Mouse (Mus musculus): Measurements from ENCODE around the gene Tanc2. TPM values are rescaled to one million over a fixed set of nuclear protein-coding genes. Genes with fewer than 3 reads are reported as not detected.

Gene Tanc2
- polyA plus RNA-seq, 2 experiments: 0.66 to 0.89 TPM

- Histone ChIP-seq H3K9me3 (ENCODE audit: control insufficient read depth, low read length) (no peaks in the 10 kb centered on the region), H3K27me3 (ENCODE audit: control insufficient read depth, insufficient read depth, low read length) (no peaks in the 10 kb centered on the region), H3K4me1 (replicated peaks; ENCODE audit: control insufficient read depth in 2 of 2, insufficient read depth in 2 of 2, low read length in 1 of 2) (no peaks in the 10 kb centered on the region), H3K9ac (replicated peaks) (no peak overlapping the region), H3K4me2 (ENCODE audit: low read depth) (no peak overlapping the region), H3K4me3 (ENCODE audit: insufficient read depth in 1 of 2, low read depth in 2 of 2, low read length in 2 of 2) (no peak overlapping the region), H3K36me3 (replicated peaks; ENCODE audit: control insufficient read depth, insufficient read depth, low read depth) (no peaks in the 10 kb centered on the region), H3K27ac (no peak overlapping the region)
- DNase-seq (ENCODE audit: low read depth in 3 of 3, low spot score in 3 of 3): no peak
- TF ChIP-seq EP300 (IDR thresholded peaks at IDR 0.05; ENCODE audit: low read depth): no peak
- no peak for TF ChIP-seq CTCF (IDR thresholded peaks at IDR 0.05; ENCODE audit: low read depth)
- ATAC-seq (ENCODE audit: insufficient read depth): no peak
These were observed 12.6 kb upstream of the Tanc2 start for GRCm38 (mm10) chr11:105577211-105577610.

DNA sequence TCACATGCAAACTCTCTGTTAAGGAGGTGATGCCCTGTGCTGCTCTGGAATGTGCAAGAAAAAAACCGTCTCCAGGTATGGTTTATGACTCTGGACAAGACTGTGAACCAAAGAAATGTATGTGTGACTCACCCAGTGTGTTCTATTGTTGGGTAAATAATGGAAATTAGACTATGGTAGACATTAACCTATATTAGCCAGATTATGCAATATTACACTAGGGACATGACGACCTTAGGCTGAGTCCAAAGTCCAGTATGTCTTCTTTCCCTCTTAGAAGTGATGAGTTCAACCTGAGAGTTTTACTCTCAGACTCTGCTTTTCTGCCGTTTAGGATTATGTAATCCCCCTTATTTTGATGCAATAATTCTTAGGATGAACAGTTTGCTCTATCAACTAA is 7.8 kb upstream of the Tanc2 start:
- TF ChIP-seq EP300 (IDR thresholded peaks at IDR 0.05; ENCODE audit: low read depth) (no peak), CTCF (IDR thresholded peaks at IDR 0.05; ENCODE audit: low read depth) (no peak)
- ATAC-seq (ENCODE audit: insufficient read depth) (no peak), DNase-seq (ENCODE audit: low read depth in 3 of 3, low spot score in 3 of 3) (no peak)
- no peaks in the 10 kb centered on the region for H3K4me1 ChIP-seq (replicated peaks; ENCODE audit: control insufficient read depth in 2 of 2, insufficient read depth in 2 of 2, low read length in 1 of 2)
- H3K4me3 ChIP-seq (ENCODE audit: insufficient read depth in 1 of 2, low read depth in 2 of 2, low read length in 2 of 2): no peak overlapping the region
- 59% methylated on average over 3 of the region's 3 CpGs for WGBS (ENCODE audit: insufficient replicate concordance)
- no peak overlapping the region for H3K4me2 ChIP-seq (ENCODE audit: low read depth)
- no peak overlapping the region for H3K9ac ChIP-seq (replicated peaks)
- H3K27me3 ChIP-seq (ENCODE audit: control insufficient read depth, insufficient read depth, low read length): no peaks in the 10 kb centered on the region
- H3K27ac ChIP-seq: no peak overlapping the region
- H3K36me3 ChIP-seq (replicated peaks; ENCODE audit: control insufficient read depth, insufficient read depth, low read depth): no peaks in the 10 kb centered on the region
- no peaks in the 10 kb centered on the region for H3K9me3 ChIP-seq (ENCODE audit: control insufficient read depth, low read length)

DNA sequence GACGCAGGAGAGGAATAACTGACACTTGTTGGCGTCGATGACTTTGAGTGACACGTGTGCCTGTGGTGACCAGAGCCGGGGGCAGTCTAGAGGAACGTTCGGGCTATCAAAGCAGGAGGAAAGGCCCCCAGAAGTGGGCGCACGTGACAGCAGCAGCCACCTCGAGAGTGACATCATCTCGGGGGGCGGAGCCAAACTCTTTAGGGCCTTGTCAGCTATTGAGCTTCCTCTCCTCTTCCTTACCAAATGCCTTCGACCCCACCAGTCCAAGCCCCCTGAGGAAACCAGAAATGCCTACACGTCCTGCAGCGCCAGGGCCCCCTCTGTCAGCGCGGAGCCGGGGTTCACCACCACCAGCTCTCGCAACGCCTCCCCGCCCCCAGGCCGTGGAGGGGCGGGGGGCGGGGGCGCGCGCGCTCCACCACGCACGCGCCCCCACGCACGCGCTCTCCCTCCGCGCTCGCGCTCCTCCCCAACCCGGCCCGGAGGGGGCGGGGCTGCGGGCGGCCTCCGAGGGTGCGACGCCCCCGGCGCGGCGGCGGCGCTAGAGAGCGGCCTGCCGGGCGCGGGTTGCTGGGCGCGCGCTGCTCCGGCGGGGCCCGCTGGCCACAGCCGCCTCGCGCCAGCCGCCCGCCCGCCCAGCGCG is 432 bp upstream of the Tanc2 start:
- H3K9me3 ChIP-seq (ENCODE audit: control insufficient read depth, low read length): no peaks in the 10 kb centered on the region
- no peak overlapping the region for H3K27ac ChIP-seq
- WGBS (ENCODE audit: insufficient replicate concordance): under 1% methylated on average over 68 of the region's 70 CpGs
- H3K4me3 ChIP-seq (ENCODE audit: insufficient read depth in 1 of 2, low read depth in 2 of 2, low read length in 2 of 2): peak overlapping the region; percentile 67 to 90
- DNase-seq (ENCODE audit: low read depth in 3 of 3, low spot score in 3 of 3) (peak; percentile 58 to 68 (median 60)), ATAC-seq (ENCODE audit: insufficient read depth) (peak; percentile 91)
- H3K4me1 ChIP-seq (replicated peaks; ENCODE audit: control insufficient read depth in 2 of 2, insufficient read depth in 2 of 2, low read length in 1 of 2): peaks cover 2 to 7% of the 10 kb centered on the region in 2 experiments; a peak in 3 of 4 replicates
- no peaks in the 10 kb centered on the region for H3K27me3 ChIP-seq (ENCODE audit: control insufficient read depth, insufficient read depth, low read length)
- H3K4me2 ChIP-seq (ENCODE audit: low read depth): peak overlapping the region; percentile 81
- peak overlapping the region; percentile 63 for H3K9ac ChIP-seq (replicated peaks)
- no peak for TF ChIP-seq CTCF (IDR thresholded peaks at IDR 0.05; ENCODE audit: low read depth)
- no peak for TF ChIP-seq EP300 (IDR thresholded peaks at IDR 0.05; ENCODE audit: low read depth)
- no peaks in the 10 kb centered on the region for H3K36me3 ChIP-seq (replicated peaks; ENCODE audit: control insufficient read depth, insufficient read depth, low read depth)

- DNase-seq (ENCODE audit: low read depth in 3 of 3, low spot score in 3 of 3) (peak; percentile 45 to 46 (median 45)), ATAC-seq (ENCODE audit: insufficient read depth) (no peak)
- Histone ChIP-seq H3K27ac (no peak overlapping the region), H3K4me3 (ENCODE audit: insufficient read depth in 1 of 2, low read depth in 2 of 2, low read length in 2 of 2) (no peak overlapping the region), H3K9ac (replicated peaks) (no peak overlapping the region), H3K4me2 (ENCODE audit: low read depth) (no peak overlapping the region), H3K36me3 (replicated peaks; ENCODE audit: control insufficient read depth, insufficient read depth, low read depth) (no peaks in the 10 kb centered on the region), H3K27me3 (ENCODE audit: control insufficient read depth, insufficient read depth, low read length) (no peaks in the 10 kb centered on the region), H3K4me1 (replicated peaks; ENCODE audit: control insufficient read depth in 2 of 2, insufficient read depth in 2 of 2, low read length in 1 of 2) (peaks cover 2 to 7% of the 10 kb centered on the region in 2 experiments; a peak in 3 of 4 replicates), H3K9me3 (ENCODE audit: control insufficient read depth, low read length) (no peaks in the 10 kb centered on the region)
- TF ChIP-seq EP300 (IDR thresholded peaks at IDR 0.05; ENCODE audit: low read depth) (no peak), CTCF (IDR thresholded peaks at IDR 0.05; ENCODE audit: low read depth) (peak; percentile 77)
- 18% methylated on average over 1 of the region's 1 CpGs for WGBS (ENCODE audit: insufficient replicate concordance)
These were observed 2.1 kb downstream of the Tanc2 start for GRCm38 (mm10) chr11:105591905-105592304.

DNA sequence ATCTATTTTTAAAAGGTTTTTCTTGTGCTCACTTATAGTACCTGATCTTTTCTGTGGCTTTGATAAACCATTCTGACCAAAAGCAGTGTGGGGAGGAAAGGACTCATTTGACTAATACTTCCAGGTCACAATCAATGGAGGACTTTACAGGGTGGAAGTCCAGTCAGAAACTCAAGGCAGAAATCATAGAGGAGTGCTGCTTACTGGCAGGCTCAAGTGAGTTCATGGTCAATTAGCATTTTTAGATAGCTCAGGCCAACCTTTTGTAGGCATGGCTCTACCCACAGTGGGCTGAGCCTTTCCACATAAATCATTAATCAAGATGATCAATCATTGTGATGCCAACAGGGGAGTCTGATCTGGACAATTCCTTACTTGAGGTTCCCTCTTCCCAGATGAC is 12.4 kb downstream of the Tanc2 start:
- DNase-seq (ENCODE audit: low read depth in 3 of 3, low spot score in 3 of 3) (no peak), ATAC-seq (ENCODE audit: insufficient read depth) (no peak)
- H3K9me3 ChIP-seq (ENCODE audit: control insufficient read depth, low read length): no peaks in the 10 kb centered on the region
- no peaks in the 10 kb centered on the region for H3K36me3 ChIP-seq (replicated peaks; ENCODE audit: control insufficient read depth, insufficient read depth, low read depth)
- H3K4me1 ChIP-seq (replicated peaks; ENCODE audit: control insufficient read depth in 2 of 2, insufficient read depth in 2 of 2, low read length in 1 of 2): 0 out of 4 replicates have a peak, but pooled peaks cover 0 to 1% of the 10 kb centered on the region in 2 experiments
- H3K9ac ChIP-seq (replicated peaks): no peak overlapping the region
- no peak overlapping the region for H3K27ac ChIP-seq
- no peak overlapping the region for H3K4me2 ChIP-seq (ENCODE audit: low read depth)
- H3K4me3 ChIP-seq (ENCODE audit: insufficient read depth in 1 of 2, low read depth in 2 of 2, low read length in 2 of 2): no peak overlapping the region
- TF ChIP-seq CTCF (IDR thresholded peaks at IDR 0.05; ENCODE audit: low read depth): no peak
- TF ChIP-seq EP300 (IDR thresholded peaks at IDR 0.05; ENCODE audit: low read depth): no peak
- no peaks in the 10 kb centered on the region for H3K27me3 ChIP-seq (ENCODE audit: control insufficient read depth, insufficient read depth, low read length)

Measured in liver, embryonic 14.5 days (tissue).